Mouse (Mus musculus) MEL (cell line): ENCODE measurements around the gene Tor1a. TPM values are rescaled to one million over a fixed set of nuclear protein-coding genes. Genes with fewer than 3 reads are reported as not detected.

Experiments used
- DNase-seq: peaks from one replicate; pipeline ENCODE4 v3.0.0; 2011; ENCODE audit warnings: low read depth, low spot score
- H3K27ac ChIP-seq: 2 replicates; pipeline ENCODE4 v1.5.1; 2012; ENCODE audit warnings: low read depth, mild to moderate bottlenecking, control low read depth, low read length, moderate library complexity; ENCODE audit not compliant: control insufficient read depth
- H3K27me3 ChIP-seq, 2 experiments: fragments of 150-350 bp in 1 of 2; sonication (generic) in 1 of 2; 2 replicates each; pipeline ENCODE4 v1.6.1; 2012; ENCODE audit warnings: low read length in 2 of 2, mild to moderate bottlenecking in 2 of 2, improper control_type of control experiment in 1 of 2, moderate library complexity in 1 of 2; ENCODE audit not compliant: insufficient read depth in 2 of 2, control insufficient read depth in 1 of 2
- H3K36me3 ChIP-seq, 2 experiments: 2 replicates each; pipeline ENCODE4 v1.6.1; 2012 to 2014; ENCODE audit warnings: low read length in 2 of 2, improper control_type of control experiment in 1 of 2, inconsistent platforms in 1 of 2, mild to moderate bottlenecking in 1 of 2; ENCODE audit not compliant: insufficient read depth in 2 of 2, control insufficient read depth in 1 of 2
- H3K4me1 ChIP-seq, 2 experiments: fragments of 150-350 bp in 1 of 2; sonication (generic) in 1 of 2; 2 replicates each; pipeline ENCODE4 v1.6.1; 2012; ENCODE audit warnings: low read length in 2 of 2, improper control_type of control experiment in 1 of 2, mild to moderate bottlenecking in 1 of 2; ENCODE audit not compliant: insufficient read depth in 2 of 2, control insufficient read depth in 1 of 2
- H3K4me3 ChIP-seq, 2 experiments: fragments of 150-350 bp in 1 of 2; sonication (generic) in 1 of 2; 2 replicates each; pipeline ENCODE4 v1.5.1; 2012; ENCODE audit warnings: low read depth in 2 of 2, low read length in 2 of 2, mild to moderate bottlenecking in 2 of 2, moderate library complexity in 2 of 2, control low read depth in 1 of 2, improper control_type of control experiment in 1 of 2; ENCODE audit not compliant: control insufficient read depth in 1 of 2, insufficient read depth in 1 of 2
- H3K79me2 ChIP-seq: 2 replicates; pipeline ENCODE4 v1.6.1; 2012; ENCODE audit warnings: mild to moderate bottlenecking, low read length, moderate library complexity; ENCODE audit not compliant: control insufficient read depth, poor library complexity, insufficient read depth
- H3K9ac ChIP-seq: 2 replicates; pipeline ENCODE4 v1.6.1; 2012; ENCODE audit warnings: low read depth, mild to moderate bottlenecking, control low read depth, low read length, moderate library complexity; ENCODE audit not compliant: control insufficient read depth, poor library complexity, severe bottlenecking
- H3K9me3 ChIP-seq: fragments of 150-350 bp; sonication (generic); replicated peaks from 2 replicates; pipeline ENCODE4 v1.6.1; 2012; ENCODE audit warnings: mild to moderate bottlenecking, low read length, improper control_type of control experiment, moderate library complexity; ENCODE audit not compliant: insufficient read depth
- BHLHE40 ChIP-seq: IDR thresholded peaks from 2 replicates; pipeline ENCODE4 v1.6.1; 2012; ENCODE audit warnings: low read depth, mild to moderate bottlenecking, inconsistent platforms, low read length, improper control_type of control experiment, borderline replicate concordance
- CHD1 ChIP-seq: IDR thresholded peaks from 2 replicates; pipeline ENCODE4 v1.6.1; 2012; ENCODE audit warnings: low read depth, mild to moderate bottlenecking, inconsistent platforms, low read length, improper control_type of control experiment
- CTCF ChIP-seq, 3 experiments: IDR thresholded peaks in 2 of 3; conservative IDR thresholded peaks in 1 of 3; 2 replicates each; pipeline ENCODE4 v1.5.1; 2011 to 2012; ENCODE audit warnings: low read length in 3 of 3, low read depth in 2 of 3, mild to moderate bottlenecking in 2 of 3, improper control_type of control experiment in 1 of 3, inconsistent platforms in 1 of 3, mixed read lengths in 1 of 3, moderate library complexity in 1 of 3; ENCODE audit not compliant: control insufficient read depth in 1 of 3, insufficient read depth in 1 of 3, poor library complexity in 1 of 3, severe bottlenecking in 1 of 3
- E2F4 ChIP-seq: IDR thresholded peaks from 2 replicates; pipeline ENCODE4 v1.6.1; 2011; ENCODE audit warnings: low read depth, low read length, improper control_type of control experiment, borderline replicate concordance
- EP300 ChIP-seq, 2 experiments: IDR thresholded peaks; 2 replicates each; pipeline ENCODE4 v1.6.1; 2011; ENCODE audit warnings: improper control_type of control experiment in 2 of 2, low read length in 2 of 2, low read depth in 1 of 2, mild to moderate bottlenecking in 1 of 2
- JUND ChIP-seq: IDR thresholded peaks from 2 replicates; pipeline ENCODE4 v1.6.1; 2011; ENCODE audit warnings: low read depth, mild to moderate bottlenecking, improper control_type of control experiment, low read length
- MAFK ChIP-seq: IDR thresholded peaks from 2 replicates; pipeline ENCODE4 v1.6.1; 2011; ENCODE audit warnings: low read depth, mild to moderate bottlenecking, low read length, improper control_type of control experiment, borderline replicate concordance
- MYB ChIP-seq: IDR thresholded peaks from 2 replicates; pipeline ENCODE4 v1.6.1; 2011; ENCODE audit warnings: mild to moderate bottlenecking, low read depth, low read length, improper control_type of control experiment
- MYC ChIP-seq: IDR thresholded peaks from 2 replicates; pipeline ENCODE4 v1.6.1; 2011; ENCODE audit warnings: low read depth, mild to moderate bottlenecking, low read length, improper control_type of control experiment, moderate library complexity
- NRF1 ChIP-seq: IDR thresholded peaks from 2 replicates; pipeline ENCODE4 v1.6.1; 2014; ENCODE audit warnings: low read depth, mild to moderate bottlenecking, inconsistent platforms, low read length, improper control_type of control experiment, moderate library complexity; ENCODE audit not compliant: poor library complexity, insufficient read depth, severe bottlenecking
- POLR2A ChIP-seq, 2 experiments: IDR thresholded peaks; 2 replicates each; pipeline ENCODE4 v1.6.1; 2011 to 2012; ENCODE audit warnings: low read length in 2 of 2, mild to moderate bottlenecking in 2 of 2, control low read depth in 1 of 2, improper control_type of control experiment in 1 of 2, low read depth in 1 of 2, moderate library complexity in 1 of 2; ENCODE audit not compliant: control insufficient read depth in 1 of 2, insufficient read depth in 1 of 2, poor library complexity in 1 of 2
- POLR2AphosphoS2 ChIP-seq: IDR thresholded peaks from 2 replicates; pipeline ENCODE4 v1.6.1; 2011; ENCODE audit warnings: low read length, improper control_type of control experiment
- RCOR1 ChIP-seq: IDR thresholded peaks from 2 replicates; pipeline ENCODE4 v1.6.1; 2012; ENCODE audit warnings: low read depth, mild to moderate bottlenecking, inconsistent platforms, low read length, improper control_type of control experiment
- SIN3A ChIP-seq: IDR thresholded peaks from 2 replicates; pipeline ENCODE4 v1.6.1; 2012; ENCODE audit warnings: low read length, improper control_type of control experiment, inconsistent platforms
- SMC3 ChIP-seq: IDR thresholded peaks from 2 replicates; pipeline ENCODE4 v1.6.1; 2011; ENCODE audit warnings: low read depth, low read length, improper control_type of control experiment
- TAL1 ChIP-seq: IDR thresholded peaks from 2 replicates; pipeline ENCODE4 v1.6.1; 2012; ENCODE audit warnings: mild to moderate bottlenecking, inconsistent platforms, low read length, moderate library complexity, mixed read lengths
- TBP ChIP-seq: IDR thresholded peaks from 2 replicates; pipeline ENCODE4 v1.8.0; 2011; ENCODE audit warnings: low read depth, low read length, improper control_type of control experiment
- UBTF ChIP-seq: IDR thresholded peaks from 2 replicates; pipeline ENCODE4 v1.6.1; 2012; ENCODE audit warnings: low read depth, mild to moderate bottlenecking, inconsistent platforms, low read length, improper control_type of control experiment, moderate library complexity, borderline replicate concordance; ENCODE audit not compliant: insufficient read depth
- USF1 ChIP-seq: IDR thresholded peaks from 2 replicates; pipeline ENCODE4 v1.6.1; 2014; ENCODE audit warnings: low read depth, mild to moderate bottlenecking, inconsistent platforms, low read length, improper control_type of control experiment, moderate library complexity
- ZC3H11A ChIP-seq: IDR thresholded peaks from 2 replicates; pipeline ENCODE4 v1.6.1; 2012; ENCODE audit warnings: low read depth, mild to moderate bottlenecking, inconsistent platforms, low read length, improper control_type of control experiment
- ZMIZ1 ChIP-seq: IDR thresholded peaks from 2 replicates; pipeline ENCODE4 v1.6.1; 2012; ENCODE audit warnings: low read depth, mild to moderate bottlenecking, inconsistent platforms, low read length, improper control_type of control experiment, moderate library complexity
- ZNF384 ChIP-seq: IDR thresholded peaks from 2 replicates; pipeline ENCODE4 v1.6.1; 2012; ENCODE audit warnings: low read depth, mild to moderate bottlenecking, inconsistent platforms, low read length, improper control_type of control experiment
- polyA plus RNA-seq, 2 experiments: library from polyadenylated mRNA; stranded (reverse) in 1 of 2; unstranded in 1 of 2; fragments of >175 nt in 1 of 2; fragments of >200 nt in 1 of 2; gene quantifications; 2 replicates each; pipeline versions ENCODE4 v1.2.1 to v1.2.4; 2012; ENCODE audit warnings: low replicate concordance in 2 of 2, low read depth in 1 of 2; ENCODE audit not compliant: insufficient read length in 2 of 2, insufficient read depth in 1 of 2, missing spikeins in 1 of 2
- total RNA-seq: library from RNA; depleted of rRNA; stranded (reverse); fragments of 300-350 nt; gene quantifications from 2 replicates; pipeline ENCODE4 v1.2.3, GENCODE M21; 2012; rRNA removed

The Tor1a gene
- total and polyA plus RNA-seq, 3 experiments = 55.6 to 60.1 TPM; not detected in 1

- H3K9ac ChIP-seq = no peak overlapping the region
- H3K27ac ChIP-seq = no peak overlapping the region
- H3K36me3 ChIP-seq = no peaks in the 10 kb centered on the region
- no peak overlapping the region for H3K4me3 ChIP-seq
- H3K4me1 ChIP-seq = no peaks in the 10 kb centered on the region
- H3K79me2 ChIP-seq = no peaks in the 10 kb centered on the region
- peaks cover 0 to 2% of the 10 kb centered on the region in 2 experiments; a peak in 2 of 4 replicates for H3K27me3 ChIP-seq
- DNase-seq = no peak
- H3K9me3 ChIP-seq = no peaks in the 10 kb centered on the region
- TF ChIP-seq JUND (no peak), CTCF (IDR thresholded peaks at IDR 0.05 in 2 of 3, conservative IDR thresholded peaks at IDR 0.05 in 1 of 3; ENCODE audit: control insufficient read depth in 1 of 3, insufficient read depth in 1 of 3, low read depth in 2 of 3, low read length in 3 of 3, poor library complexity in 1 of 3, severe bottlenecking in 1 of 3) (no peak), TBP (no peak), UBTF (no peak), NRF1 (no peak), SMC3 (no peak), USF1 (peak; percentile 65)
Measured at GRCm38 (mm10) chr2:30913022-30913421, 54.7 kb downstream of the Tor1a start.

DNA sequence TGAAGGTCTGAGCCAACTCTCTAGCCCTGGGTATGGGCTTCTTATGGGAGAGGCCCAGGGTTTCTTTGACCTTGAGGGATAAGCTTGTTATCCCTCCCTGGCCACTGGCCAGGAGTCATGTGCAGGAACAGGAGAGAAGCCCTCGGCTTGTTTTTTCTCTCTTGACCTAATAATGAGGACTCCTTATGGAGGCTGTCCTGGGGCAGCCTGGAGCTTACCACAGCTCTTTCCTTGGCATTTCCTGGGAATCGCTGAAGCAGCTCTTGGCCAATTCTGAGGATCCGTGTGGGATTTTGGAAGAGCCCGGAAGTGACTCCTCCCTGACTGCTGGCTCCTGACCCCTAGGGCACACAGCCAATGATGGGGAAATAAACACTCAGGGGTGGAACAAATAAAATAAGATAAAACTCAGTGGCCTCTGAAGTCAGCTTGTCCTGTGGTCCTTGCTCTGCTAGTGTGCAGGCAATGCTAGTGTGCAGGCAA lies 55.4 kb downstream of the Tor1a start:
- no peak overlapping the region for H3K9ac ChIP-seq
- peaks cover 0 to 2% of the 10 kb centered on the region in 2 experiments; a peak in 2 of 4 replicates for H3K27me3 ChIP-seq
- no peaks in the 10 kb centered on the region for H3K4me1 ChIP-seq
- no peak for DNase-seq
- H3K79me2 ChIP-seq = no peaks in the 10 kb centered on the region
- no peaks in the 10 kb centered on the region for H3K36me3 ChIP-seq
- TF ChIP-seq CHD1 = no peak
- TF ChIP-seq MYC = no peak
- TF ChIP-seq E2F4 = no peak
- TF ChIP-seq ZMIZ1 = no peak
- no peak for TF ChIP-seq ZC3H11A
- TF ChIP-seq POLR2A (IDR thresholded peaks at IDR 0.05; ENCODE audit: control insufficient read depth in 1 of 2, insufficient read depth in 1 of 2, low read depth in 1 of 2, low read length in 2 of 2, poor library complexity in 1 of 2) = no peak
- TF ChIP-seq EP300 (IDR thresholded peaks at IDR 0.05; ENCODE audit: low read depth in 1 of 2, low read length in 2 of 2) = no peak
- no peak for TF ChIP-seq USF1
- no peak for TF ChIP-seq MYB
- TF ChIP-seq TAL1 = no peak
- no peak for TF ChIP-seq BHLHE40
- no peak for TF ChIP-seq SIN3A
- no peak for TF ChIP-seq MAFK
- TF ChIP-seq ZNF384 = no peak
- no peak for TF ChIP-seq TBP
- TF ChIP-seq POLR2AphosphoS2 = no peak
- TF ChIP-seq UBTF = no peak
- no peak for TF ChIP-seq RCOR1
- H3K9me3 ChIP-seq = no peaks in the 10 kb centered on the region
- no peak overlapping the region for H3K4me3 ChIP-seq
- H3K27ac ChIP-seq = no peak overlapping the region

Other genes starting within 250 kb of the Tor1a start
- gene 1700001O22Rik, start 164.3 kb downstream of the Tor1a start, total RNA-seq = 0.50 TPM in 1 of 2 replicates, not detected in the other
- 1 to 10 TPM in 1 of 2 experiments, not detected in 1; 1.8 TPM for gene 1700001O22Rik, start 164.3 kb downstream of the Tor1a start, polyA plus RNA-seq
- gene Ntmt1, start 160.1 kb downstream of the Tor1a start, total RNA-seq = 66.3 and 83.2 TPM in 2 replicates
- gene Ntmt1, start 160.1 kb downstream of the Tor1a start, polyA plus RNA-seq = 10 to 100 TPM in 1 of 2 experiments, not detected in 1; 58.9 TPM
- 38.5 and 50.1 TPM in 2 replicates for gene Asb6, start 137.6 kb downstream of the Tor1a start, total RNA-seq
- 10 to 100 TPM in 1 of 2 experiments, not detected in 1; 54.6 TPM for gene Asb6, start 137.6 kb downstream of the Tor1a start, polyA plus RNA-seq
- not detected in 2 replicates for gene Prrx2, start 133.0 kb downstream of the Tor1a start, total RNA-seq
- not detected for gene Prrx2, start 133.0 kb downstream of the Tor1a start, polyA plus RNA-seq
- gene Ptges, start 38.1 kb downstream of the Tor1a start, total RNA-seq = not detected in 2 replicates
- not detected for gene Ptges, start 38.1 kb downstream of the Tor1a start, polyA plus RNA-seq
- 26.1 and 36.9 TPM in 2 replicates for gene Tor1b, start 15.0 kb downstream of the Tor1a start, total RNA-seq
- 10 to 100 TPM; 33.0 to 55.6 TPM for gene Tor1b, start 15.0 kb downstream of the Tor1a start, polyA plus RNA-seq
- gene BC005624, start 14.3 kb upstream of the Tor1a start, total RNA-seq = 36.8 and 39.6 TPM in 2 replicates
- gene BC005624, start 14.3 kb upstream of the Tor1a start, polyA plus RNA-seq = 10 to 100 TPM in 1 of 2 experiments, not detected in 1; 63.0 TPM
- 7.0 and 9.4 TPM in 2 replicates for gene Usp20, start 14.3 kb upstream of the Tor1a start, total RNA-seq
- gene Usp20, start 14.3 kb upstream of the Tor1a start, polyA plus RNA-seq = 10 to 100 TPM in 1 of 2 experiments, not detected in 1; 10.8 TPM
- gene Fnbp1, start 174.1 kb upstream of the Tor1a start, total RNA-seq = 3.4 and 4.7 TPM in 2 replicates
- gene Fnbp1, start 174.1 kb upstream of the Tor1a start, polyA plus RNA-seq = 10 to 100 TPM in 1 of 2 experiments, not detected in 1; 17.5 TPM
- 18.3 and 20.0 TPM in 2 replicates for gene Gpr107, start 184.4 kb upstream of the Tor1a start, total RNA-seq
- gene Gpr107, start 184.4 kb upstream of the Tor1a start, polyA plus RNA-seq = 10 to 100 TPM in 1 of 2 experiments, not detected in 1; 16.4 TPM